Mouse (Mus musculus) pancreas, adult 10 weeks (tissue): ENCODE measurements around the gene Cfp. TPM values are rescaled to one million over a fixed set of nuclear protein-coding genes. Genes with fewer than 3 reads are reported as not detected.

ENCODE experiments used
- polyA plus RNA-seq: library from polyadenylated mRNA; stranded (reverse); fragments of 350-450 nt; fragmentation: Illumina TruSeq; extraction: RNeasy Lipid Tissue Mini Kit (QIAGEN cat#74804); gene quantifications from one replicate; pipeline ENCODE4 v1.2.3, GENCODE M21; 2015; ENCODE audit warnings: low read depth, low replicate concordance; ENCODE audit not compliant: insufficient read depth

Cfp gene
- polyA plus RNA-seq = 13.7 TPM

DNA sequence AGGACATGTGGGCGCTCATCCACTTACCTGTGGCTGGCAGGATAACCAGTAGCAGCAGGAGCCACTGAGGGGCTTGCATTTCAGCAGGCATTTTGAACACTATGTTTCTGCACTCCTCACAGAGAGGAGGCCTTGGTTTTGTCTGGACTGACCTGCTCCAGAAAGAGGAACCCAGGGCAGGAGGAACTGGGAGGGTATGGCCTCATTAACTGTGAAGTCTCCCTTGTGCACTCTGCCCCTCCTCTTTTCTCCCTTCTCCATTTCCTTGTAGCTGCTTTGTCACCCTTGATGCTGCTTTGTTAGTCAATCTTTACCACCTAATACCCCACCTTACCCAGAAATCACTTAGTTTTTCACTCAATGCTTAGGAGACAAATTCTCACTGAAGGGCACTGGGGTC is at the start of gene Cfp:
Gene Cfp, minus strand, starts transcription at position 192 of the 400 bp plus-strand sequence.

DNA sequence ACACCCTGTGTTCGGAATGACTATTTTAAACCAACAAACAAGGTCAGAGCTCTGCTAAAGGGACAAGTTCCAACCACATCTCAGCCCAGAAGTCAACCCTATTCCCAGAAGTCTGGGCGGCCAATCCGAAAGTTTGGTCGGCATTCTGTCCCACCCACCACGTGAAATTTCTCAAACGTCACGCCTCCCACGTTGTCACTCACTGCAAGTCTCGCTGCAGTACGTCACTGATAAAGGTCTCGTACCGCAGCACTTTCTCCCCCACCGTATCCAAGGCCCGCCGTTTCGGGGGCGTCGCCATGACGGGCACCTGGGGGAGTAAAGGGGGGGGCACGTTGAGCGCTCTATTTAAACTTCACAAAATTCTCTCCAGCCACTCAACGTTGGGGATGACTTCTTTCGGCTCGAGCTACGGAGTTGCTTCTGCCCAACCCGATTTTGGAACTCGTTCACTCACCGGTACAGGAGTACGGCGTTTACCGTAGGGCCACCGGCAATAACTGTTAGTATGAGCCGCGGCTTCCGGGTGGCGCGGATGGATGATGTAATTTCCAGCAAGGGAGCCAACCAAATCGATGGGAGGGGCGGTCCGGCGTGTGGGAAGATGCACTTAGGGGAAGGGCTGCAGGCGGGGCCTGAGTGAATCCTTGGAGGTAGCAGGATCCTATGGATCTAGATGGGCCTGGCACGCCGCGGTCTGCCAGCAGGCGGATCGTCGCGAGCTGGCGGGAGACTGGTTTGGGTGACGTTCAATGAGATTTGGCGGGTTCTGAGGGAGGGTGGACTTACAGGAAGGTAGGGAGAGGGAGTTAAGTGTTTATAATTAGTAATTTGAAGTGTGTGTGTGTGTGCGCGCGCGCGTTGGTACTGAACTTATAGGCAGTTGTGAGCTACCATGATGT is 30.4 kb upstream of the Cfp start, which contains the start of gene Uxt:
Gene Uxt, minus strand, starts transcription at position 541 of the 902 bp plus-strand sequence.

DNA sequence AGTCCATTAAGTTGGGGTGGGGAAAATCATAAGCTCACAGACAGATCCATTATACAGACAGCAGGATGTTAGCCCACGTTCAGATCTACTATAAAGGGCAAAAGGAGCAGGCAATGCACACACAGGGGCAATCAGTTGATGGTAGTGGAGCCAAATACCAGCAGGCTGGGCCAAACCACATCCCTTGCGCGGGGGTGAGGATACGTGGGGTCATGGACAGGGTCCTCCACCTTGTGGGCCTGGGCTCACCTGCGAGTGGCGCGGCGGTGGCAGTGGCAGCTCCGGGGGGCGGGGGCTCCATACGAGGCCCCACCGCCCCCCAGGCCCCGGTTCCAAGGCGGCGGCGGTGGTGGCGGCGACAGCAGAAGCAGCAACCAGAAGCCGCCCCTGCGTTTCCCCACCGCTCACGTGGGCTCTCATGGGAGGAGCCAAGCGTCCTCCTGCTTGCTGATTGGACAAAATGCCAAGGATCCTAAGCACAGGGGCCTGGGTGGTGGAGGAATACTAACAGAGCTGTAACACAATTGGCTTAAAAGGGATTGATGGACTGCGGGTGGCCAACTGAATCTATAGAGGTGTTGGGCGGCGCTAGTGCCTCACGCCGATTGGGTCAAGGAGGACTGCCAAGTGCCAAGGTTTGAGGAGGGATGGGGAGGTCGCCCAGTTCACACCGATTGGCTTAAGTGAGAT is 19.0 kb upstream of the Cfp start, which contains the start of gene Elk1:
Gene Elk1, minus strand, starts transcription at position 418 of the 690 bp plus-strand sequence.

DNA sequence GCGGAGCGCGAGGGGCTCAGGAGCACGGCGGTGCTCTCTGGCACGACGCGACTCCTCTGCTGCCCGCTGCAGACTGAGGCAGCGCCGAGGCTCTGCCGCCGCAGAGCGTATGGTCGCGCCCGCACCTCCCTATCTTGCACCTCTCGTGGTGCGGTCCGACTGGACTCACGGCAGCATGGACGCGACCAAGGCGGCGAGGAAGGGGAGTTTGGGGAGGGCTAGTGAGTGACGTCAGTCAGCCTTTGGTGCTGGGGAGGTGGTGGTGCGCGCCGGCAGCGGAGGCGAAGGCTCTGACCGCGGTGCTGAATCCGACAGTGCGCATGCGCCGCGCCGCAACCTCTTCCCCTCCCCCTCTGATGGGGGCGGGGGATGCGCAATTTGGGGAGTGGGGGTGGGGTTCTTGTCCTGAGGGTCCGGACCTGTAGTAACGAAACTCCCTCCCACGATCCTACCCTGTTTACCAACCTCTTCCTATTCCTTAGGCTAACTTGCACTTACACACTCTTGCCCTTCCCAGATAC is 10.5 kb downstream of the Cfp start, which contains the start of gene Syn1:
Gene Syn1, minus strand, starts transcription at position 161 of the 521 bp plus-strand sequence.

Other genes with a start within 250 kb of the Cfp start
- gene Cdk16, start 243.6 kb downstream of the Cfp start, polyA plus RNA-seq = 35.8 TPM
- 2.5 TPM for gene Usp11, start 227.6 kb downstream of the Cfp start, polyA plus RNA-seq
- 47.0 TPM for gene Araf, start 133.7 kb downstream of the Cfp start, polyA plus RNA-seq
- gene Timp1, start 61.4 kb downstream of the Cfp start, polyA plus RNA-seq = 1.4 TPM
- 1.3 TPM for gene Syn1, start 10.6 kb downstream of the Cfp start, polyA plus RNA-seq
- 2.1 TPM for gene Elk1, start 19.1 kb upstream of the Cfp start, polyA plus RNA-seq
- 6.8 TPM for gene Uxt, start 30.5 kb upstream of the Cfp start, polyA plus RNA-seq
- 3.5 TPM for gene Zfp182, start 130.8 kb upstream of the Cfp start, polyA plus RNA-seq
- gene Spaca5, start 136.9 kb upstream of the Cfp start, polyA plus RNA-seq = not detected
- gene Zfp300, start 158.0 kb upstream of the Cfp start, polyA plus RNA-seq = 0.28 TPM
- gene Ssxa1, start 184.3 kb upstream of the Cfp start, polyA plus RNA-seq = not detected
- not detected for gene Gm21876, start 244.1 kb upstream of the Cfp start, polyA plus RNA-seq